Mouse (Mus musculus) hindbrain, embryonic 10.5 days (tissue): ENCODE results near the gene Rgp1. TPM values are rescaled to one million over a fixed set of nuclear protein-coding genes. Genes with fewer than 3 reads are reported as not detected.

Source experiments
- DNase-seq: peaks from one replicate; pipeline ENCODE4 v3.0.0-alpha.2; 2017; ENCODE audit warnings: low spot score
- H3K27ac ChIP-seq: fragments of 300-500 bp; sonication (generic); 2 replicates; pipeline ENCODE4 v1.5.1; 2016; ENCODE audit warnings: mild to moderate bottlenecking, moderate library complexity
- H3K27me3 ChIP-seq: fragments of 300-500 bp; sonication (generic); 2 replicates; pipeline ENCODE4 v1.6.1; 2016; ENCODE audit warnings: mild to moderate bottlenecking; ENCODE audit not compliant: poor library complexity, insufficient read depth, severe bottlenecking
- H3K36me3 ChIP-seq: fragments of 300-500 bp; sonication (generic); 2 replicates; pipeline ENCODE4 v1.6.1; 2016; ENCODE audit warnings: mild to moderate bottlenecking, moderate library complexity
- H3K4me1 ChIP-seq: fragments of 300-500 bp; sonication (generic); replicated peaks from 2 replicates; pipeline ENCODE4 v1.6.1; 2016; ENCODE audit warnings: mild to moderate bottlenecking
- H3K4me3 ChIP-seq: fragments of 300-500 bp; sonication (generic); 2 replicates; pipeline ENCODE4 v1.5.1; 2016; ENCODE audit warnings: mild to moderate bottlenecking, moderate library complexity
- H3K9me3 ChIP-seq: fragments of 300-500 bp; sonication (generic); 2 replicates; pipeline ENCODE4 v1.6.1; 2016; ENCODE audit warnings: mild to moderate bottlenecking, moderate library complexity
- WGBS: fragments of 180-500 bp; shearing (Covaris S2); methylation state at CpG from one replicate; pipeline ENCODE4 v1.1.7; 2016; 5-methylcytosine and 5-hydroxymethylcytosine counted together
- polyA plus RNA-seq: library from polyadenylated mRNA; unstranded; fragments of >200 nt; fragmentation: Nextera tagmentation; extraction: Ambion mirVana; gene quantifications from 2 replicates; pipeline ENCODE4 v1.2.1, GENCODE M21; 2016

Gene Rgp1
- polyA plus RNA-seq, 1 experiment from 2014 or later = 25.6 TPM

GRCm38 (mm10) chr4:43555926-43556325 is 22.6 kb upstream of the Rgp1 start:
- H3K27me3 ChIP-seq = no peaks in the 10 kb centered on the region
- H3K4me1 ChIP-seq = peaks cover 43% of the 10 kb centered on the region
- H3K27ac ChIP-seq = no peak overlapping the region
- H3K9me3 ChIP-seq = peaks cover 6% of the 10 kb centered on the region; the same call in 1 of the 2 replicates
- H3K4me3 ChIP-seq = no peak overlapping the region
- over 99% methylated on average over 7 of the region's 7 CpGs for WGBS
- no peak for DNase-seq
- H3K36me3 ChIP-seq = peaks cover 72% of the 10 kb centered on the region

- 38% methylated on average over 5 of the region's 5 CpGs for WGBS
- peak overlapping the region; percentile 77 for H3K27ac ChIP-seq
- peak overlapping the region; percentile 87 for H3K4me3 ChIP-seq
- H3K4me1 ChIP-seq = peaks cover 54% of the 10 kb centered on the region
- no peaks in the 10 kb centered on the region for H3K9me3 ChIP-seq
- peaks cover 50% of the 10 kb centered on the region for H3K36me3 ChIP-seq
- no peaks in the 10 kb centered on the region for H3K27me3 ChIP-seq
- no peak for DNase-seq
Observed at GRCm38 (mm10) chr4:43558028-43558630, 20.4 kb upstream of the Rgp1 start.

- Histone ChIP-seq H3K36me3 (peaks cover 44% of the 10 kb centered on the region), H3K27ac (peak overlapping the region; percentile 77), H3K9me3 (no peaks in the 10 kb centered on the region), H3K4me3 (peak overlapping the region; percentile 87), H3K4me1 (peaks cover 60% of the 10 kb centered on the region), H3K27me3 (no peaks in the 10 kb centered on the region)
- 21% methylated on average over 13 of the region's 13 CpGs for WGBS
- DNase-seq = peak; percentile 76
Observed at GRCm38 (mm10) chr4:43558631-43559356, 19.7 kb upstream of the Rgp1 start.

- H3K36me3 ChIP-seq = peaks cover 41% of the 10 kb centered on the region
- H3K27me3 ChIP-seq = no peaks in the 10 kb centered on the region
- H3K4me3 ChIP-seq = peak overlapping the region; percentile 87
- WGBS = 80% methylated on average over 13 of the region's 13 CpGs
- peaks cover 60% of the 10 kb centered on the region for H3K4me1 ChIP-seq
- no peak for DNase-seq
- no peaks in the 10 kb centered on the region for H3K9me3 ChIP-seq
- peak overlapping the region; percentile 17 for H3K27ac ChIP-seq
Observed at GRCm38 (mm10) chr4:43559519-43560242, 18.8 kb upstream of the Rgp1 start.

- Histone ChIP-seq H3K27ac (no peak overlapping the region; the same call in 1 of the 2 replicates), H3K36me3 (peaks cover 41% of the 10 kb centered on the region), H3K4me3 (peak overlapping the region; percentile 87), H3K9me3 (no peaks in the 10 kb centered on the region), H3K4me1 (peaks cover 60% of the 10 kb centered on the region), H3K27me3 (no peaks in the 10 kb centered on the region)
- DNase-seq = no peak
- 38% methylated on average over 6 of the region's 6 CpGs for WGBS
Observed at GRCm38 (mm10) chr4:43560243-43560611, 18.3 kb upstream of the Rgp1 start.

GRCm38 (mm10) chr4:43560976-43561375 is 17.5 kb upstream of the Rgp1 start:
- WGBS = 48% methylated on average over 2 of the region's 2 CpGs
- Histone ChIP-seq H3K4me1 (peaks cover 60% of the 10 kb centered on the region), H3K36me3 (peaks cover 41% of the 10 kb centered on the region), H3K9me3 (no peaks in the 10 kb centered on the region), H3K27me3 (no peaks in the 10 kb centered on the region), H3K27ac (peak overlapping the region; percentile 96), H3K4me3 (peak overlapping the region; percentile 87)
- no peak for DNase-seq

GRCm38 (mm10) chr4:43561436-43561996 is 17.0 kb upstream of the Rgp1 start:
- no peaks in the 10 kb centered on the region for H3K9me3 ChIP-seq
- no peaks in the 10 kb centered on the region for H3K27me3 ChIP-seq
- DNase-seq = no peak
- peaks cover 60% of the 10 kb centered on the region for H3K4me1 ChIP-seq
- H3K4me3 ChIP-seq = peak overlapping the region; percentile 87
- H3K27ac ChIP-seq = peak overlapping the region; percentile 96
- WGBS = 5% methylated on average over 16 of the region's 16 CpGs
- H3K36me3 ChIP-seq = peaks cover 41% of the 10 kb centered on the region

- Histone ChIP-seq H3K36me3 (peaks cover 42% of the 10 kb centered on the region), H3K4me1 (peaks cover 55% of the 10 kb centered on the region), H3K9me3 (no peaks in the 10 kb centered on the region), H3K27me3 (no peaks in the 10 kb centered on the region), H3K27ac (peak within 1 kb of the TSS; percentile 96), H3K4me3 (peak within 1 kb of the TSS; percentile 87)
- WGBS = under 1% methylated on average over 62 of the region's 62 CpGs
- DNase-seq = peak; percentile 93
Observed at GRCm38 (mm10) chr4:43561997-43562768, 16.3 kb upstream of the Rgp1 start, which contains the start of the genes Creb3 and Tln1. Creb3 (plus strand) TSS chr4:43562332. Tln1 (minus strand) TSS chr4:43562691.

- DNase-seq = no peak
- Histone ChIP-seq H3K27me3 (no peaks in the 10 kb centered on the region), H3K4me3 (peak overlapping the region; percentile 87), H3K9me3 (no peaks in the 10 kb centered on the region), H3K36me3 (peaks cover 47% of the 10 kb centered on the region), H3K4me1 (peaks cover 47% of the 10 kb centered on the region), H3K27ac (peak overlapping the region; percentile 96)
- WGBS = 8% methylated on average over 22 of the region's 22 CpGs
Observed at GRCm38 (mm10) chr4:43562769-43563600, 15.5 kb upstream of the Rgp1 start.

GRCm38 (mm10) chr4:43563601-43563875 is 15.0 kb upstream of the Rgp1 start:
- Histone ChIP-seq H3K4me3 (peak overlapping the region; percentile 87), H3K27ac (0 out of 2 replicates have a peak overlapping the region, but pooled peaks have one; percentile 40)

GRCm38 (mm10) chr4:43564231-43564630 is 14.3 kb upstream of the Rgp1 start:
- Histone ChIP-seq H3K36me3 (peaks cover 55% of the 10 kb centered on the region), H3K4me3 (no peak overlapping the region), H3K27ac (no peak overlapping the region), H3K9me3 (no peaks in the 10 kb centered on the region), H3K4me1 (peaks cover 34% of the 10 kb centered on the region), H3K27me3 (no peaks in the 10 kb centered on the region)
- 74% methylated on average over 2 of the region's 2 CpGs for WGBS
- DNase-seq = no peak

More at GRCm38 (mm10) chr4:43563601-43563875, 15.0 kb upstream of the Rgp1 start:
- WGBS = 88% methylated on average over 4 of the region's 4 CpGs
- Histone ChIP-seq H3K9me3 (no peaks in the 10 kb centered on the region), H3K36me3 (peaks cover 53% of the 10 kb centered on the region), H3K4me1 (peaks cover 41% of the 10 kb centered on the region), H3K27me3 (no peaks in the 10 kb centered on the region)
- DNase-seq = no peak
